Mouse (Mus musculus) lung, embryonic 14.5 days (tissue): Measurements from ENCODE around the gene Nhsl2. TPM values are rescaled to one million over a fixed set of nuclear protein-coding genes. Genes with fewer than 3 reads are reported as not detected.

Experiments
- ATAC-seq: fragments of 200-750 bp; cut with Nextera tagmentation; 2 replicates; pipeline ENCODE4 v1.8.0; 2017; ENCODE audit warnings: mild to moderate bottlenecking, moderate TSS enrichment, moderate library complexity; ENCODE audit not compliant: insufficient read depth
- DNase-seq: peaks from one replicate; pipeline ENCODE4 v3.0.0-alpha.2; 2015
- H3K27ac ChIP-seq: fragments of 300-500 bp; sonication (generic); 2 replicates; pipeline ENCODE4 v1.5.1; 2014; ENCODE audit warnings: low read depth, mild to moderate bottlenecking, moderate library complexity
- H3K27me3 ChIP-seq: fragments of 300-500 bp; sonication (generic); 2 replicates; pipeline ENCODE4 v1.6.1; 2014; ENCODE audit warnings: low read length, control low read depth; ENCODE audit not compliant: insufficient read depth
- H3K36me3 ChIP-seq: fragments of 300-500 bp; sonication (generic); 2 replicates; pipeline ENCODE4 v1.6.1; 2014; ENCODE audit warnings: control low read depth; ENCODE audit not compliant: insufficient read depth
- H3K4me1 ChIP-seq: fragments of 300-500 bp; sonication (generic); 2 replicates; pipeline ENCODE4 v1.6.1; 2014; ENCODE audit warnings: antibody characterized with exemption, control low read depth; ENCODE audit not compliant: insufficient read depth
- H3K4me2 ChIP-seq: fragments of 300-500 bp; sonication (generic); 2 replicates; pipeline ENCODE4 v1.6.1; 2014; ENCODE audit warnings: mild to moderate bottlenecking
- H3K4me3 ChIP-seq: fragments of 300-500 bp; sonication (generic); 2 replicates; pipeline ENCODE4 v1.5.1; 2014; ENCODE audit warnings: low read depth, low read length
- H3K9ac ChIP-seq: fragments of 300-500 bp; sonication (generic); 2 replicates; pipeline ENCODE4 v1.6.1; 2014
- H3K9me3 ChIP-seq: fragments of 300-500 bp; sonication (generic); 2 replicates; pipeline ENCODE4 v1.6.1; 2016; ENCODE audit warnings: low read depth, low read length, control low read depth
- CTCF ChIP-seq: IDR thresholded peaks from 2 replicates; pipeline ENCODE4 v1.5.1; 2016; ENCODE audit warnings: antibody characterized with exemption, low read depth
- WGBS: fragments of 180-500 bp; shearing (Covaris S2); extraction: QIAGEN DNeasy Blood & Tissue Kit; methylation state at CpG from one replicate; pipeline ENCODE4 v1.1.7; 2014; 5-methylcytosine and 5-hydroxymethylcytosine counted together
- polyA plus RNA-seq: library from polyadenylated mRNA; unstranded; fragments of >200 nt; fragmentation: Nextera tagmentation; extraction: Ambion mirVana; gene quantifications from 2 replicates; pipeline ENCODE4 v1.2.1, GENCODE M21; 2014

The Nhsl2 gene
- polyA plus RNA-seq, 1 experiment from 2014 or later, result 8.4 TPM

- no peak for ATAC-seq
- Histone ChIP-seq H3K9me3 (no peaks in the 10 kb centered on the region), H3K9ac (no peak overlapping the region), H3K27ac (no peak overlapping the region), H3K4me2 (no peak overlapping the region), H3K36me3 (no peaks in the 10 kb centered on the region), H3K27me3 (no peaks in the 10 kb centered on the region), H3K4me1 (no peaks in the 10 kb centered on the region), H3K4me3 (no peak overlapping the region)
- no peak for DNase-seq
- 37% methylated on average over 3 of the region's 3 CpGs for WGBS
- no peak for TF ChIP-seq CTCF
Measured at GRCm38 (mm10) chrX:101935291-101935840, 86.2 kb downstream of the Nhsl2 start.

GRCm38 (mm10) chrX:101939486-101939885 is 90.3 kb downstream of the Nhsl2 start:
- no peak overlapping the region for H3K4me2 ChIP-seq
- H3K9me3 ChIP-seq, result no peaks in the 10 kb centered on the region
- H3K27me3 ChIP-seq, result peaks cover 3% of the 10 kb centered on the region; the same call in 1 of the 2 replicates
- WGBS, result 78% methylated on average over 5 of the region's 5 CpGs
- DNase-seq (no peak), ATAC-seq (no peak)
- TF ChIP-seq CTCF, result no peak
- no peaks in the 10 kb centered on the region for H3K4me1 ChIP-seq
- H3K4me3 ChIP-seq, result no peak overlapping the region
- no peak overlapping the region for H3K9ac ChIP-seq
- H3K27ac ChIP-seq, result no peak overlapping the region
- H3K36me3 ChIP-seq, result no peaks in the 10 kb centered on the region

GRCm38 (mm10) chrX:101942461-101942896 is 93.3 kb downstream of the Nhsl2 start:
- Histone ChIP-seq H3K9me3 (no peaks in the 10 kb centered on the region), H3K4me2 (no peak overlapping the region), H3K9ac (no peak overlapping the region), H3K27ac (no peak overlapping the region), H3K4me1 (no peaks in the 10 kb centered on the region), H3K27me3 (peaks cover 3% of the 10 kb centered on the region; the same call in 1 of the 2 replicates), H3K36me3 (no peaks in the 10 kb centered on the region), H3K4me3 (no peak overlapping the region)
- WGBS, result 7% methylated on average over 6 of the region's 6 CpGs
- TF ChIP-seq CTCF, result peak; percentile 86
- peak; percentile 78 for DNase-seq
- peak; percentile 97 for ATAC-seq

- Histone ChIP-seq H3K9me3 (no peaks in the 10 kb centered on the region), H3K9ac (no peak overlapping the region), H3K4me3 (no peak overlapping the region), H3K27me3 (peaks cover 3% of the 10 kb centered on the region; the same call in 1 of the 2 replicates), H3K27ac (no peak overlapping the region), H3K4me2 (no peak overlapping the region), H3K36me3 (no peaks in the 10 kb centered on the region), H3K4me1 (no peaks in the 10 kb centered on the region)
- no peak for DNase-seq
- WGBS, result 48% methylated on average over 2 of the region's 2 CpGs
- no peak for ATAC-seq
- no peak for TF ChIP-seq CTCF
Measured at GRCm38 (mm10) chrX:101943743-101944142, 94.6 kb downstream of the Nhsl2 start.

- H3K27me3 ChIP-seq, result peaks cover 3% of the 10 kb centered on the region; the same call in 1 of the 2 replicates
- no peaks in the 10 kb centered on the region for H3K4me1 ChIP-seq
- no peak for DNase-seq
- WGBS, result 89% methylated on average over 2 of the region's 2 CpGs
- no peak for ATAC-seq
- no peaks in the 10 kb centered on the region for H3K9me3 ChIP-seq
- no peak overlapping the region for H3K4me3 ChIP-seq
- H3K9ac ChIP-seq, result no peak overlapping the region
- H3K27ac ChIP-seq, result no peak overlapping the region
- no peaks in the 10 kb centered on the region for H3K36me3 ChIP-seq
- H3K4me2 ChIP-seq, result no peak overlapping the region
- TF ChIP-seq CTCF, result no peak
Measured at GRCm38 (mm10) chrX:101944761-101945330, 95.7 kb downstream of the Nhsl2 start.

- 50% methylated on average over 6 of the region's 6 CpGs for WGBS
- Histone ChIP-seq H3K27ac (no peak overlapping the region), H3K36me3 (no peaks in the 10 kb centered on the region), H3K27me3 (no peaks in the 10 kb centered on the region; the same call in 1 of the 2 replicates), H3K4me2 (no peak overlapping the region), H3K4me3 (no peak overlapping the region), H3K4me1 (0 out of 2 replicates have a peak, but pooled peaks cover 3% of the 10 kb centered on the region), H3K9ac (no peak overlapping the region), H3K9me3 (no peaks in the 10 kb centered on the region)
- DNase-seq (no peak), ATAC-seq (no peak)
- no peak for TF ChIP-seq CTCF
Measured at GRCm38 (mm10) chrX:101952436-101952835, 103.3 kb downstream of the Nhsl2 start.

- Histone ChIP-seq H3K4me3 (no peak overlapping the region), H3K4me1 (0 out of 2 replicates have a peak, but pooled peaks cover 3% of the 10 kb centered on the region), H3K9me3 (no peaks in the 10 kb centered on the region), H3K27me3 (no peaks in the 10 kb centered on the region; the same call in 1 of the 2 replicates), H3K9ac (no peak overlapping the region), H3K36me3 (no peaks in the 10 kb centered on the region), H3K27ac (no peak overlapping the region), H3K4me2 (no peak overlapping the region)
- no peak for DNase-seq
- TF ChIP-seq CTCF, result no peak
- 82% methylated on average over 2 of the region's 2 CpGs for WGBS
- ATAC-seq, result no peak
Measured at GRCm38 (mm10) chrX:101953256-101953655, 104.1 kb downstream of the Nhsl2 start.
